Mouse (Mus musculus) Patski (cell line): Measurements from ENCODE around the gene Gm10642. TPM values are rescaled to one million over a fixed set of nuclear protein-coding genes. Genes with fewer than 3 reads are reported as not detected.

Experiments used
- ATAC-seq: fragments of 100-300 bp; one replicate; pipeline ENCODE4 v1.8.0; 2021
- CTCF ChIA-PET: fragments of 350-600 bp; sonication (Branson Sonifier 250); formaldehyde crosslinking; loops from one replicate; lab custom pipeline; 2022; ENCODE audit warnings: inconsistent platforms; lab: Charles Lee
- POLR2A ChIA-PET: fragments of 350-600 bp; sonication (Branson Sonifier 250); formaldehyde crosslinking; loops from one replicate; lab custom pipeline; 2022; ENCODE audit warnings: antibody characterized with exemption, inconsistent platforms; lab: Charles Lee
- DNase-seq: peaks from one replicate; pipeline ENCODE4 v3.0.0-alpha.2; 2011; ENCODE audit warnings: low read depth, low spot score
- H3K27me3 ChIP-seq: fragments of 371-371 bp; one replicate; pipeline ENCODE4 v1.5.1; 2021
- CTCF ChIP-seq: fragments of 100-300 bp; IDR thresholded peaks from one replicate; pipeline ENCODE4 v1.5.1; 2021
- in situ Hi-C: fragments of 300-500 bp; cut with MboI; formaldehyde crosslinking; loops from 3 replicates; pipeline ENCODE4 v1.11.1; 2018; ENCODE audit warnings: low pct_unique_long_range_greater_than_20kb, mixed read lengths
- polyA plus RNA-seq: library from polyadenylated mRNA; unstranded; gene quantifications from one replicate; pipeline ENCODE4 v1.2.3, GENCODE M21; 2021

The Gm10642 gene
- polyA plus RNA-seq, 1 experiment from 2014 or later = 0.54 TPM

- TF ChIP-seq CTCF = no peak
- POLR2A ChIA-PET = interaction anchor here (0.6 to 0.8 kb wide), 2 partner anchors 19 to 24 kb away, joined by 3 read pairs; no protein-coding TSS in a partner anchor
- H3K27me3 ChIP-seq = no peaks in the 10 kb centered on the region
- no peak for DNase-seq
- in situ Hi-C loops = no loop called here
- CTCF ChIA-PET = no interaction called here
- no peak for ATAC-seq
These were observed 304 bp upstream of the Gm10642 start for GRCm38 (mm10) chr9:70655764-70656129.

- ChIA-PET CTCF (interaction anchor here (0.8 kb wide), 1 partner anchor 27 kb away, joined by 3 read pairs; no protein-coding TSS in a partner anchor), POLR2A (interaction anchor here (0.6 kb wide), 2 partner anchors 156 to 417 kb away, joined by 3 to 5 read pairs; no protein-coding TSS in a partner anchor)
- DNase-seq = peak; percentile 69
- no peak for TF ChIP-seq CTCF
- peak; percentile 93 for ATAC-seq
- no peaks in the 10 kb centered on the region for H3K27me3 ChIP-seq
- in situ Hi-C loops = no loop called here
These were observed 1.2 kb downstream of the Gm10642 start, which contains the start of gene Mindy2 for GRCm38 (mm10) chr9:70657013-70657967. TSS of gene Mindy2 (minus strand) at chr9:70657174.

- no peak for TF ChIP-seq CTCF
- ChIA-PET POLR2A (no interaction called here), CTCF (no interaction called here)
These were observed 2.2 kb downstream of the Gm10642 start for GRCm38 (mm10) chr9:70658266-70658665.

GRCm38 (mm10) chr9:70664847-70665246, 8.8 kb downstream of the Gm10642 start:
- ChIA-PET POLR2A (no interaction called here), CTCF (no interaction called here)
- ATAC-seq (no peak), DNase-seq (no peak)
- no peak for TF ChIP-seq CTCF
- in situ Hi-C loops = loop anchor here (10.0 kb wide), 1 partner anchor 520 kb away; no protein-coding TSS in a partner anchor
- no peaks in the 10 kb centered on the region for H3K27me3 ChIP-seq

More at GRCm38 (mm10) chr9:70658266-70658665, 2.2 kb downstream of the Gm10642 start:
- DNase-seq = no peak
- in situ Hi-C loops = no loop called here
- no peaks in the 10 kb centered on the region for H3K27me3 ChIP-seq
- ATAC-seq = no peak

DNA sequence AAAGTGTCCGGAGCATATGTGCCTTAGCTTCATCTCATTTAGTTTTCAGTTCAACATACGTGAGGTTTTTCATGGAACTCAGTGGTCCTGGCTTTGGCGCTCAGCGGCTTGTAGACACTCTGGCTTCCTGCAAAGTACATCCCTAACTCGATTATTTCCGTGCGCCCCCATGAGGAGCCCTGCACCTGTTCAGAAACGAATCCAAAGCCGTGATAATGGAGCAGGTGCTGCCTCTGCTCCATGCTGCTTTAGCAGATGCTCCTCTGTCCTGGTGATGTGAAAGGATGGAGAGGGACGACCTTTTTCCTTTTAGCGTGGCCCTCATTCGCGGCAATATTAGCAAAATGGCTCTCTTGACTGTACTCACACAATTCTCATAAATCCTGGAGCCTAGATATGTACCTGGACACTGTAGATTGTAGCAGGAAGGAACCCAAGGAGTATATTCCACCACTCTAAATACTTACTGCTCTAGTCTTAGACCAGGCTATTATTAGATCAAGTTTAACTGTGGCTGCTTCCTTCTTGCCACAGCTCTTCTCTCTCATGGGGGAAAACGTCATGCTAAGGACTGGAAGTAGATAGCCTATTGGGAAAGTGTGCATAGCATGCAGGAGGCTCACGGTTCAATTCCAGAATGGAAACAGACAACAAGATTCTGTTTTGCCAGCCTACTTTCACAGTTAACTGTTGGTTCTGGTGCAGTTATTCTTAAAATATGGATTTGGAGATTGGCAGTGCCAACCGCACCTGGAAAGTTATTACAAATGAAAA, 9.5 kb downstream of the Gm10642 start:
- DNase-seq = no peak
- in situ Hi-C loops = loop anchor here (10.0 kb wide), 1 partner anchor 519 kb away; no protein-coding TSS in a partner anchor
- TF ChIP-seq CTCF = no peak
- POLR2A ChIA-PET = no interaction called here
- ATAC-seq = no peak
- CTCF ChIA-PET = no interaction called here
- H3K27me3 ChIP-seq = no peaks in the 10 kb centered on the region

DNA sequence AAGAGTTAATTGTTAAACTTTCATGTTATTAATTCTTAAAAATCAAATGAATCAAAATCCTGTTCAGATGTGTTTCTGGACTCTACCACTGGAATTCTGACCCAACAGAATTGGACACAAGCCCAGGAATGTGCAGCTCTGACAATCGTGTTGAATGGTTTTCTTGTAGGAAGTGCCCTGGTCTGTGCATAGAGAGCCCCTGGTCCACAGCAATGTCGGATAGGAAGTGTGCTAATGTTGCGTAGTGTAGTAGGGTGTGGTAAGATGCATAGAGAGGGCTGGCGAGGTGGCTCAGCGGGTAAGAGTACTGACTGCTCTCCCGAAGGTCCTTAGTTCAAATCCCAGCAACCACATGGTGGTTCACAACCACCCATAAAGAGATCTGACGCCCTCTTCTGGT, 10.8 kb downstream of the Gm10642 start:
- CTCF ChIA-PET = no interaction called here
- no peak for DNase-seq

DNA sequence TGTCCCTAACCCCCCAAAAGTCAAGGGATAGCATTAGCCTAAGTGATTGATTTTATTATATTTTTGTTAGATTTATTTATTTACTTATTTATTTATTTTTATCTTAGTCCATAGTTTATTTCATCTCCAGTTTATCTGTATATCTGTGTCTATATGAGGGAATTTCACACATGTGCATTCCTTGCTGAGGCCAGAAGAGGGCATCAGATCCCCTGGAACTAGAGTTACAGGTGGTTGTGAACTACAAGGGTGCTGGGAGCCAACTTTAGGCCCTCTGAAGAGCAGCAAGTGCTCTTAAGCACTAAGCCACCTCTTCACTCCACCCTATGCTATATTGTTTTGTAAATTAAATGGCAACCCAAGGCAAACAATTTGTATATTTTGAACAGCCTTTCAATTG, 12.0 kb downstream of the Gm10642 start:
- peak; percentile 59 for TF ChIP-seq CTCF
- DNase-seq (no peak), ATAC-seq (no peak)
- CTCF ChIA-PET = interaction anchor here (1.1 kb wide), 1 partner anchor 10 kb away, joined by 3 read pairs; no protein-coding TSS in a partner anchor
- in situ Hi-C loops = loop anchor here (10.0 kb wide), 1 partner anchor 517 kb away; no protein-coding TSS in a partner anchor
- POLR2A ChIA-PET = no interaction called here
- no peaks in the 10 kb centered on the region for H3K27me3 ChIP-seq

More for the DNA sequence above, 10.8 kb downstream of the Gm10642 start:
- TF ChIP-seq CTCF = no peak
- no peak for ATAC-seq
- POLR2A ChIA-PET = no interaction called here
- in situ Hi-C loops = loop anchor here (10.0 kb wide), 1 partner anchor 518 kb away; no protein-coding TSS in a partner anchor
- no peaks in the 10 kb centered on the region for H3K27me3 ChIP-seq

GRCm38 (mm10) chr9:70669197-70669596, 13.1 kb downstream of the Gm10642 start:
- H3K27me3 ChIP-seq = no peaks in the 10 kb centered on the region
- no peak for TF ChIP-seq CTCF
- ChIA-PET CTCF (interaction anchor here (1.1 kb wide), 1 partner anchor 9 kb away, joined by 3 read pairs; no protein-coding TSS in a partner anchor), POLR2A (no interaction called here)
- in situ Hi-C loops = loop anchor here (10.0 kb wide), 1 partner anchor 516 kb away; no protein-coding TSS in a partner anchor
- DNase-seq = no peak
- ATAC-seq = no peak

- POLR2A ChIA-PET = no interaction called here
- in situ Hi-C loops = loop anchor here (10.0 kb wide), 2 partner anchors 264 to 404 kb away; no protein-coding TSS in a partner anchor
These were observed 14.3 kb downstream of the Gm10642 start for GRCm38 (mm10) chr9:70670381-70670780.

DNA sequence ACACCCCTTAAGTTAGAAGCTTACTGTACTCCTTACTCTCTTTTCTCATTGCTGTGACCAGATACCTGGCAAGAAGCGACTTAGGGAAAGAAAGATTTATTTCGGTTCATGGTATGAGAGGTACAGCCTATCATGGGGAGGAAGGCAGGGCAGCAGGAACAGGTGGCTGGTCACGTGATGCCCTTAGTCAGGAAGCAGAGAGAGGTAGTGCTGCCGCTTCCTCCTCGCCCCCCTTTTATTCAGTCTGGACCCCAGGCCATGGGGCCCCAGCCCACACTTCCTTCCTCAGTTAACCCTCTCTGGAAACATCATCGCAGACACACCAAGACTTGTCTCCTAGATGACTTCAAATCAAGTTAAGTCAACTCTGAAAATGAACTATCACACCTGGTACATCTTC, 15.2 kb downstream of the Gm10642 start:
- CTCF ChIA-PET = interaction anchor here (0.9 kb wide), 1 partner anchor 421 kb away, joined by 3 read pairs; no protein-coding TSS in a partner anchor
- no peaks in the 10 kb centered on the region for H3K27me3 ChIP-seq
- no peak for TF ChIP-seq CTCF
- POLR2A ChIA-PET = no interaction called here
- in situ Hi-C loops = loop anchor here (10.0 kb wide), 2 partner anchors 264 to 404 kb away; no protein-coding TSS in a partner anchor
- DNase-seq (no peak), ATAC-seq (no peak)

More at GRCm38 (mm10) chr9:70670381-70670780, 14.3 kb downstream of the Gm10642 start:
- CTCF ChIA-PET = no interaction called here
- no peak for TF ChIP-seq CTCF
- no peaks in the 10 kb centered on the region for H3K27me3 ChIP-seq
- no peak for DNase-seq
- no peak for ATAC-seq
